Mouse (Mus musculus) G1E (cell line): ENCODE data around the gene Cep135.

Experiments
- CTCF ChIP-seq: IDR thresholded peaks from 2 replicates; pipeline ENCODE4 v1.5.1; 2012; ENCODE audit warnings: low read depth, low read length, inconsistent platforms, mixed read lengths
- GATA1 ChIP-seq: IDR thresholded peaks from 2 replicates; pipeline ENCODE4 v1.6.1; 2012; ENCODE audit warnings: borderline replicate concordance, low read length, inconsistent platforms, mixed read lengths

DNA sequence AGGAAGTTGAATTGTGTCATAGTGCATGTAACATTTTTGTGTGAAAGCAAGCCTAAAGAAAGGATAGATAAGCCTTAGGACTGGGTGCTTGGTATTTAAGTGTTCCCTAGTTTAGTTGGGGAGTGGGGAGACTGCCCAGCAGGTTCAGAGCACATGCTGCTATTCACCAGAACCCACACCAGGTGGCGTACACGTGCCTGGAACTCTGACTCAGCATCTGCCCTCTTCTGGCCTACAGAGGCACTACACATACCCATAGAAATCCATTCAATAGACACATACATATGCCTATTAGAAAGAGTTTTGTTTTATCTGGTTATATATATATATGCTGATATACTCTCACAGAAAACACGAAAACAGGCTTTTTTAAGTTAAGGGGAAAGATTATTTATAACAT lies 23.2 kb upstream of the Cep135 start:
- TF ChIP-seq CTCF (peak; percentile 97), GATA1 (no peak)
